Mouse (Mus musculus): ENCODE data around the gene Galnt17. TPM values are rescaled to one million over a fixed set of nuclear protein-coding genes. Genes with fewer than 3 reads are reported as not detected.

Galnt17 gene
- polyA plus RNA-seq, 1 experiment from 2014 or later = 0.08 TPM

DNA sequence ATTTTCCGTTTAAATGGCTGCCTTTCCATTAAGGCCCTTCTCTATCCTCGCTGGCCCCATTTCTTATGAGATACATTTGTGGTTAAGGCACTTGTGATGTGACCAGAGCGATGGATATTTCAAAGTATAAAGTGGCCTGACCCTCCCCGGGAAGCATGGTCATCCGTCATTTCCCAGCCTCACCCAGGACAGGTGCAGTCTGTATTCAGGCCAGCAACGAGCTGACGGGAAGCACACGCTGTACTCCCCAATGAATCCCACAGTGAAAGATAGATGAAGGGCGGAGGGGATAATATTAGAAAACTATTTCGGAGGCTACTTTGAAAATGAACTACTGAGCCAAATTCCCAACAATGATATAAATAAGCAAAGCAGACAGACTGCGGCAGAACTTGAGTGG, 44.2 kb downstream of the Galnt17 start:
- Histone ChIP-seq H3K27me3 (ENCODE audit: control insufficient read depth, insufficient read depth, low read depth, low read length) (no peaks in the 10 kb centered on the region), H3K9ac (ENCODE audit: low read depth, low read length) (no peak overlapping the region), H3K36me3 (ENCODE audit: control insufficient read depth, insufficient read depth) (no peaks in the 10 kb centered on the region), H3K4me3 (ENCODE audit: low read depth, low read length) (no peak overlapping the region), H3K9me3 (replicated peaks; ENCODE audit: control insufficient read depth, low read length) (no peaks in the 10 kb centered on the region), H3K4me2 (ENCODE audit: low read depth, low read length) (no peak overlapping the region), H3K4me1 (ENCODE audit: control insufficient read depth, low read depth, low read length) (no peaks in the 10 kb centered on the region), H3K27ac (ENCODE audit: low read length) (no peak overlapping the region)
- no peak for ATAC-seq (ENCODE audit: low read depth)
- 65% methylated on average over 11 of the region's 11 CpGs for WGBS (ENCODE audit: insufficient replicate concordance)

DNA sequence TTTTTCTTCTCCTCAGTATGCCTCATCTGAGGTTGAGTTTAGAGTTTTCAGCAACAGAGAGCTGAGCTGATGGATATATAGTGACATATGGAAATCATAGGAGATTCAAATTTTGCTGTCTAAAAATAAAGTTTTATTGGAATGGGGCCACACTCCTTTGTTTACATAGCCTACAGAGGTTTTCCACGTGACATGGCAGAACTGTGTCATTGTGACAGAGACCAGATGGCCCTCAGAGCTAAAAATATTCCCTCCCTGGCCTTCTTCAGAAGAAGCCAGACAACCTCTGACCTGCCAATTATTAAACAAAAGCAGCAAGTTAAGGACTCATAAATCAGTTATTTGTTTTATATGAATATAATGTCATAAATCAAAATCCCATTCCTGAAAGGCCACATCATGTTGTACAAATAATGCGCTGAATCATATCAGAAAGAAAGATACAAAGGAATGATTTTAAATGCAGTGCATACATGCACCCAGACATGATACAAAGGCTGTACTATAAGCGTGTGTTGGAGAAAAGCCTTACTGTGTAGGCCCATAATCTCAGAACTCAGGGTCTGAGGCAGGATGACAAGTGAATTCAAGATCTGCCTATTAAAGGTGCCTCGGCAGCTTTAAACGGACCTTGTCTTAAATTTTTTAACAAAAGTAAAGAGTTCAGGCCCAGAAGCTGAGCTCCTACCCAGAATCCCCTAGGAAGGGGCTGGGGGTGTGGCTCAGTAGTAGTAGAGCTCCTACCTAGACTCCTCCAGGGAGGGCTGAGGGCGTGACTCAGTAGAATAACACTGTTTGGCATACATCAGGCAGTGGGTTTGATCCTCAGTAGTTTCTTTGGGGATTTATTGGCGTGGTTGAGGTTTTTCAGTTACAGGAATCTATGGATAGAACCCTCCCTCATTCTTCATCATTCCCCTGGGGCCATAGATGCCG, 57.3 kb downstream of the Galnt17 start:
- no peak for ATAC-seq (ENCODE audit: low read depth)
- 62% methylated on average over 8 of the region's 8 CpGs for WGBS (ENCODE audit: insufficient replicate concordance)

DNA sequence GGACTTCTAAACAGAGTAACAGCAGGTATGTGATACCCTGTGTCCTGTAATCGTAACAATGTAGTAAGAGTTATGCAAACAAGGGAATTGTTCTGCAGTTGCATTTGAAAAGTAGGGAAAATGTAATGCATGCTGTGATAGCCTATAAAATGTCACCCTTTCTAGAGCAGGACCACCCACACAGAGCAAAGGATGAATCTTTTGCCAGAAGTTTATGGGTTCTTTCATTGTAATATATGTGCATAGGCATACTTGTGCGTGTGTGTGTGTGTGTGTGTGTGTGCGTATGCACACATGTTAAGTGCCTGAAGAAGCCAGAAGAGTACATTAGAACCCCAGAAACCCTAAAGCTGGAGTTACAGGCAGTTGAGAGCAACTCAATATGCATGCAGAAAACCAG, 59.9 kb downstream of the Galnt17 start:
- no peaks in the 10 kb centered on the region for H3K27me3 ChIP-seq (ENCODE audit: control insufficient read depth, insufficient read depth, low read depth, low read length)
- no peak overlapping the region for H3K9ac ChIP-seq (ENCODE audit: low read depth, low read length)
- H3K9me3 ChIP-seq (replicated peaks; ENCODE audit: control insufficient read depth, low read length) = no peaks in the 10 kb centered on the region
- no peak for ATAC-seq (ENCODE audit: low read depth)
- no peak overlapping the region for H3K4me2 ChIP-seq (ENCODE audit: low read depth, low read length)
- 65% methylated on average over 3 of the region's 3 CpGs for WGBS (ENCODE audit: insufficient replicate concordance)
- no peaks in the 10 kb centered on the region for H3K4me1 ChIP-seq (ENCODE audit: control insufficient read depth, low read depth, low read length)
- H3K36me3 ChIP-seq (ENCODE audit: control insufficient read depth, insufficient read depth) = no peaks in the 10 kb centered on the region
- no peak overlapping the region for H3K27ac ChIP-seq (ENCODE audit: low read length)
- H3K4me3 ChIP-seq (ENCODE audit: low read depth, low read length) = no peak overlapping the region

More for the DNA sequence above, 57.3 kb downstream of the Galnt17 start:
- Histone ChIP-seq H3K27ac (ENCODE audit: low read length) (no peak overlapping the region), H3K36me3 (ENCODE audit: control insufficient read depth, insufficient read depth) (no peaks in the 10 kb centered on the region), H3K9ac (ENCODE audit: low read depth, low read length) (no peak overlapping the region), H3K4me2 (ENCODE audit: low read depth, low read length) (no peak overlapping the region), H3K27me3 (ENCODE audit: control insufficient read depth, insufficient read depth, low read depth, low read length) (no peaks in the 10 kb centered on the region), H3K9me3 (replicated peaks; ENCODE audit: control insufficient read depth, low read length) (no peaks in the 10 kb centered on the region), H3K4me3 (ENCODE audit: low read depth, low read length) (no peak overlapping the region), H3K4me1 (ENCODE audit: control insufficient read depth, low read depth, low read length) (no peaks in the 10 kb centered on the region)

DNA sequence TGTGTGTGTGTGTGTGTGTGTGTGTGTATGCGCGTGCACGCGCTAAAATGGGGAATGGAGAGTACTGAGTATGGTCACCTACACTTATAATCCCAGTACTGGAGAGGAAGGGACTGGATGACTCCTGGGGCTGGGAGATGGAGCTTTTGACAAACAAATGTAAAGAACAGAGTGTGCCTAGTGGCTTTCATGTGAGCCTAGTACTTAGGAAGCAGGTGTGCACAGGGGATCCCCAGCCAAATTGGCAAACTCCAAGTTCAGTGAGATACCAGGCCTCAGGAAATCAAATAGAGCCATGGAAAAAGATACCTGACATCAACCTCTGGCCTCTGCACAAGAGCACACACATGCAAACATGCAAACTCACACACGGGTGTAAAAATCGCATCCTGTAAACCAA, 61.7 kb downstream of the Galnt17 start:
- H3K4me2 ChIP-seq (ENCODE audit: low read depth, low read length) = no peak overlapping the region
- no peak for ATAC-seq (ENCODE audit: low read depth)
- 69% methylated on average over 6 of the region's 6 CpGs for WGBS (ENCODE audit: insufficient replicate concordance)
- H3K27ac ChIP-seq (ENCODE audit: low read length) = no peak overlapping the region
- H3K36me3 ChIP-seq (ENCODE audit: control insufficient read depth, insufficient read depth) = no peaks in the 10 kb centered on the region
- H3K27me3 ChIP-seq (ENCODE audit: control insufficient read depth, insufficient read depth, low read depth, low read length) = no peaks in the 10 kb centered on the region
- H3K4me1 ChIP-seq (ENCODE audit: control insufficient read depth, low read depth, low read length) = no peaks in the 10 kb centered on the region
- H3K9ac ChIP-seq (ENCODE audit: low read depth, low read length) = no peak overlapping the region
- no peak overlapping the region for H3K4me3 ChIP-seq (ENCODE audit: low read depth, low read length)
- no peaks in the 10 kb centered on the region for H3K9me3 ChIP-seq (replicated peaks; ENCODE audit: control insufficient read depth, low read length)

DNA sequence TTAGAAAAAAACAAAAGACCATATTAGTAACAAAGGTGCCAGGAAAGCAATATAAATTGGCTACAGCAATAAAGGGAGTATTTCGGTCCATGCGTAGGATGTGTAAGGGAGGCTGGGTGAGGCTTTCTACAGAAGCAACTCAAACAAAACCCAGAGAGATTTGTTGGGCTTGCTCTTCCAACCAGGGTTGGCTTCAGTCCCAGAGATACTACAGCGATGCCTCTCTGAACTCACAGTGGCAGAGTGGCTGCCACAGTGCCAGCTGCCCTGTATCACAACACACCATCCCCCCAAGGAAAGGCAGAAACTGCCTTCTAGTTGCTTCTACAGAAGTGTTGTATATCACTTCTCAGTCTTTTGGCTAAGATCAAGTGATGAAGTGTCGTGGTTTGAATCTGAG, 66.6 kb downstream of the Galnt17 start:
- no peak overlapping the region for H3K4me3 ChIP-seq (ENCODE audit: low read depth, low read length)
- no peak overlapping the region for H3K4me2 ChIP-seq (ENCODE audit: low read depth, low read length)
- no peaks in the 10 kb centered on the region for H3K4me1 ChIP-seq (ENCODE audit: control insufficient read depth, low read depth, low read length)
- no peaks in the 10 kb centered on the region for H3K36me3 ChIP-seq (ENCODE audit: control insufficient read depth, insufficient read depth)
- no peak for ATAC-seq (ENCODE audit: low read depth)
- no peaks in the 10 kb centered on the region for H3K9me3 ChIP-seq (replicated peaks; ENCODE audit: control insufficient read depth, low read length)
- no peaks in the 10 kb centered on the region for H3K27me3 ChIP-seq (ENCODE audit: control insufficient read depth, insufficient read depth, low read depth, low read length)
- 71% methylated on average over 4 of the region's 4 CpGs for WGBS (ENCODE audit: insufficient replicate concordance)
- no peak overlapping the region for H3K9ac ChIP-seq (ENCODE audit: low read depth, low read length)
- H3K27ac ChIP-seq (ENCODE audit: low read length) = no peak overlapping the region

DNA sequence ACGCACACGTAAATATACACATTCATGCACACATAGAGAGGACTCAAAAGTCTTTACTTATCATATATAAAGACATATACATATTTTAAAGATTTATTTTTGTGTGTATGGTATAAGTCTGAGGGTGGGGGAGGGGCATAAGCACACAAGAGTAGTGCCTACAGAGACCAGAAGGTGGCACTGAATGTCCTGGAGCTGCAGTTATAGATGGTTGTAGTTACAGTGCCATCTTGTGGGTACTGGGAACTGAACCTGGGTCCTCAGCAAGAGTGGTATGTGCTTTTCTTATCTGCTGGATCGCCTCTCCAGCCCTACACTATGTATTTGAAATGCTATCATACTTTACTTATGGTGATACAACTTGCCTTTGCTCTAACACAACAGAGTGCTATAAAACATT, 68.5 kb downstream of the Galnt17 start:
- Histone ChIP-seq H3K27ac (ENCODE audit: low read length) (no peak overlapping the region), H3K4me1 (ENCODE audit: control insufficient read depth, low read depth, low read length) (no peaks in the 10 kb centered on the region), H3K9ac (ENCODE audit: low read depth, low read length) (no peak overlapping the region), H3K4me2 (ENCODE audit: low read depth, low read length) (no peak overlapping the region), H3K9me3 (replicated peaks; ENCODE audit: control insufficient read depth, low read length) (no peaks in the 10 kb centered on the region), H3K36me3 (ENCODE audit: control insufficient read depth, insufficient read depth) (no peaks in the 10 kb centered on the region), H3K4me3 (ENCODE audit: low read depth, low read length) (no peak overlapping the region), H3K27me3 (ENCODE audit: control insufficient read depth, insufficient read depth, low read depth, low read length) (no peaks in the 10 kb centered on the region)
- WGBS (ENCODE audit: insufficient replicate concordance) = 53% methylated on average over 3 of the region's 3 CpGs
- ATAC-seq (ENCODE audit: low read depth) = no peak

DNA sequence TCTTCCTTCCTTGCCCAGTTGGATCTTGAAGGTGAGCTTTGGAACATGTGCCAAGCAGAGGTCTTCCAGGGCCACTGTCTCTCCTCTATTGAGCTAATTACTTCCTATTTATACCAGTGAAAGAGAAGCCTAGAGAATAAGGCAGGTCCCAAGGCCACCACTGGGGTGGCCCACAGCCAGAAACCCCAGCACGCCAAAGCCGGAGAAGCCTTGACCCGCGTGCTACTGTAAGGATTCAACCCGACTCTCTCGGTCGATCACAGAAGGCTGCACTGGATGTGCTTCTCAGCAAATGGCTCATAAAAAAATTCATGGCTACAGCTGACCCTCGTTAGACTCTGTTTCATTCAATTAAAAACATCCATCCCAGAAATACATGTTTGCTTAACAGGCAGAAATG, 71.4 kb downstream of the Galnt17 start:
- H3K27ac ChIP-seq (ENCODE audit: low read length) = no peak overlapping the region
- H3K4me1 ChIP-seq (ENCODE audit: control insufficient read depth, low read depth, low read length) = no peaks in the 10 kb centered on the region
- WGBS (ENCODE audit: insufficient replicate concordance) = 72% methylated on average over 8 of the region's 8 CpGs
- no peaks in the 10 kb centered on the region for H3K27me3 ChIP-seq (ENCODE audit: control insufficient read depth, insufficient read depth, low read depth, low read length)
- no peak overlapping the region for H3K4me3 ChIP-seq (ENCODE audit: low read depth, low read length)
- H3K36me3 ChIP-seq (ENCODE audit: control insufficient read depth, insufficient read depth) = no peaks in the 10 kb centered on the region
- no peak for ATAC-seq (ENCODE audit: low read depth)
- no peak overlapping the region for H3K9ac ChIP-seq (ENCODE audit: low read depth, low read length)
- H3K4me2 ChIP-seq (ENCODE audit: low read depth, low read length) = no peak overlapping the region
- H3K9me3 ChIP-seq (replicated peaks; ENCODE audit: control insufficient read depth, low read length) = no peaks in the 10 kb centered on the region

DNA sequence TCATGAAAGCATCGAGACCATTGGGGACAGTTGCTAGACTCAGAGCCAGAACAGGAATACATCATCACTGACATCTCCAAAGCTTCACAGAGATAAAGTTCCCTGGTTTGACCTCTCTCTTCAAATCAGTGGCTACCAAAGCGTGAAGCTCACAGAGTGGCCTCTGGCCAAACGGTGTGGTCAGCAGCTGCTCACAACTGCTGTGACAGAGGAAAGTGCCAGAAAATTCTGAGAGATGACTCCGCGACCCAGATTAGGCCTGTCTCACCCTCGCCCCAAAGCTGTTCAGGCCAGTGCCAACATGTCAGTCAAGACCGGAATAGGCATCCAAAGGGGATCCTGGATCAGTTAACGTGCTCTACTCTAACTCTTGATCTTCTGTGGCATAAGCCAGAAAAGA, 74.5 kb downstream of the Galnt17 start:
- Histone ChIP-seq H3K27ac (ENCODE audit: low read length) (no peak overlapping the region), H3K4me3 (ENCODE audit: low read depth, low read length) (no peak overlapping the region), H3K9me3 (replicated peaks; ENCODE audit: control insufficient read depth, low read length) (no peaks in the 10 kb centered on the region), H3K27me3 (ENCODE audit: control insufficient read depth, insufficient read depth, low read depth, low read length) (no peaks in the 10 kb centered on the region), H3K4me2 (ENCODE audit: low read depth, low read length) (no peak overlapping the region), H3K36me3 (ENCODE audit: control insufficient read depth, insufficient read depth) (no peaks in the 10 kb centered on the region), H3K9ac (ENCODE audit: low read depth, low read length) (no peak overlapping the region), H3K4me1 (ENCODE audit: control insufficient read depth, low read depth, low read length) (no peaks in the 10 kb centered on the region)
- 71% methylated on average over 8 of the region's 8 CpGs for WGBS (ENCODE audit: insufficient replicate concordance)
- ATAC-seq (ENCODE audit: low read depth) = no peak

DNA sequence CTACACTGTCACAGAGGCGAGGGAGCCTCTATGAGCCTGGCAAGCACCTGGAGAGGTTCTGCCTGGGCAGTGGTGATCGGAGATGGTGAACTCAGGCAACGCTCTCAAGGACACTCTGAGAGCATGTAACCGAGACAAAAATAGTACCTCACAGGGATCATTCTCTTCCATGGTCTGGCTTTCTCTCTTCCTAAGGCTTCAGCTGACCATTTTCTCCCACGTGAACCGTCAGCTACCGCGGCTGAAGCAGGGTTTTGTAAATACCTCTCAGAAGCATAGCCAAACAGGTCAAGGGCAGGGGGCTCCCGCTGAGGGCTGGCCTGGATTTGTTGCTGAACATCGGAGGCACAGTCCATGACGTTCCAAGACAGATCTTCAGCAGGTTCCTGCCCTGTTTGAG, 77.2 kb downstream of the Galnt17 start:
- no peak for ATAC-seq (ENCODE audit: low read depth)
- H3K4me3 ChIP-seq (ENCODE audit: low read depth, low read length) = no peak overlapping the region
- no peaks in the 10 kb centered on the region for H3K9me3 ChIP-seq (replicated peaks; ENCODE audit: control insufficient read depth, low read length)
- H3K4me1 ChIP-seq (ENCODE audit: control insufficient read depth, low read depth, low read length) = no peaks in the 10 kb centered on the region
- no peak overlapping the region for H3K4me2 ChIP-seq (ENCODE audit: low read depth, low read length)
- H3K27me3 ChIP-seq (ENCODE audit: control insufficient read depth, insufficient read depth, low read depth, low read length) = no peaks in the 10 kb centered on the region
- H3K27ac ChIP-seq (ENCODE audit: low read length) = no peak overlapping the region
- H3K9ac ChIP-seq (ENCODE audit: low read depth, low read length) = no peak overlapping the region
- WGBS (ENCODE audit: insufficient replicate concordance) = 57% methylated on average over 11 of the region's 11 CpGs
- H3K36me3 ChIP-seq (ENCODE audit: control insufficient read depth, insufficient read depth) = no peaks in the 10 kb centered on the region

Measured in liver, embryonic 16.5 days (tissue).